Mouse (Mus musculus) ES-Bruce4 (cell line): Measurements from ENCODE around the gene Tmem216. TPM values are rescaled to one million over a fixed set of nuclear protein-coding genes. Genes with fewer than 3 reads are reported as not detected.
"Not testable (repeated sequence)": the region's sequence is repeated elsewhere in the genome, so short reads cannot be mapped to it uniquely, and the experiment has no call there.

Experiments used
- H3K27ac ChIP-seq: 2 replicates; pipeline ENCODE4 v1.5.1; 2012; ENCODE audit warnings: low read length, inconsistent platforms; ENCODE audit not compliant: insufficient read depth
- H3K27me3 ChIP-seq: 2 replicates; pipeline ENCODE4 v1.6.1; 2012; ENCODE audit warnings: mild to moderate bottlenecking, low read length, inconsistent platforms; ENCODE audit not compliant: control insufficient read depth, poor library complexity, insufficient read depth, severe bottlenecking
- H3K36me3 ChIP-seq: 2 replicates; pipeline ENCODE4 v1.6.1; 2012; ENCODE audit warnings: inconsistent platforms, mild to moderate bottlenecking, low read length, moderate library complexity; ENCODE audit not compliant: control insufficient read depth, poor library complexity, insufficient read depth, severe bottlenecking
- H3K4me1 ChIP-seq: one replicate; pipeline ENCODE4 v1.8.1; 2011; ENCODE audit warnings: low read length; ENCODE audit not compliant: control insufficient read depth, insufficient read depth
- H3K4me3 ChIP-seq: 2 replicates; pipeline ENCODE4 v1.5.1; 2011; ENCODE audit warnings: low read depth, mild to moderate bottlenecking, low read length
- H3K9ac ChIP-seq: 2 replicates; pipeline ENCODE4 v1.6.1; 2012; ENCODE audit warnings: low read depth, mild to moderate bottlenecking, inconsistent platforms; ENCODE audit not compliant: poor library complexity, severe bottlenecking
- H3K9me3 ChIP-seq: replicated peaks from 2 replicates; pipeline ENCODE4 v1.6.1; 2012; ENCODE audit warnings: mild to moderate bottlenecking, low read length, inconsistent platforms; ENCODE audit not compliant: control insufficient read depth, poor library complexity, insufficient read depth, severe bottlenecking
- CTCF ChIP-seq: IDR thresholded peaks from one replicate; pipeline ENCODE4 v1.8.1; 2011; ENCODE audit warnings: low read depth, low read length
- EP300 ChIP-seq: IDR thresholded peaks from 2 replicates; pipeline ENCODE4 v1.6.1; 2011; ENCODE audit warnings: low read depth, low read length; ENCODE audit not compliant: insufficient read depth
- POLR2A ChIP-seq: IDR thresholded peaks from one replicate; pipeline ENCODE4 v1.8.1; 2011; ENCODE audit warnings: low read length; ENCODE audit not compliant: insufficient read depth
- polyA plus RNA-seq: library from polyadenylated mRNA; stranded (reverse); fragments of >200 nt; gene quantifications from 2 replicates; pipeline ENCODE4 v1.2.4, GENCODE M21; 2011; ENCODE audit warnings: low read depth; ENCODE audit not compliant: missing spikeins, insufficient read depth, insufficient read length

Tmem216 gene
- polyA plus RNA-seq, 1 experiment: 12.2 TPM

DNA sequence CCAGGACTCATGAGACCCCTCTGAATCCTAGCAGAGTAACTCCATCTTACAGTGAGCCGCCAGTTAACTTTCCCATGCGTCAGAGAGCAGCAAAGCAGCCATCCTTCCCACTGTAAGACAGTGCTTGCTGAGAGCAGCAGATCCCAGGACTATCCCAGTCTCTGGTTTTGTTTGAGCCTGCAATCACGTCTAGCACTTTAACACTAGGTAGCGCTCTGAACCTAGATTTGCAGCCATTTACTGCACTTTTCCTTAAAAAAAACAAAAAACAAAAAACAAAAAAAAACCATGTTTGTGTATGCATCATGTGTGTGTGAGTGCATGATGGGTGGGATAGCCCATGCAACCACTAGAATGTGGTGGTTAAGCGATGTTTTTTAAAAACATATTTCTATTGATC lies 4.1 kb upstream of the Tmem216 start:
- H3K4me1 ChIP-seq: peaks cover 2% of the 10 kb centered on the region
- no peak overlapping the region for H3K4me3 ChIP-seq
- no peak overlapping the region for H3K9ac ChIP-seq
- H3K27ac ChIP-seq: no peak overlapping the region
- H3K36me3 ChIP-seq: no peaks in the 10 kb centered on the region
- H3K27me3 ChIP-seq: no peaks in the 10 kb centered on the region
- TF ChIP-seq EP300: no peak
- TF ChIP-seq CTCF: no peak
- no peak for TF ChIP-seq POLR2A
- no peaks in the 10 kb centered on the region for H3K9me3 ChIP-seq

DNA sequence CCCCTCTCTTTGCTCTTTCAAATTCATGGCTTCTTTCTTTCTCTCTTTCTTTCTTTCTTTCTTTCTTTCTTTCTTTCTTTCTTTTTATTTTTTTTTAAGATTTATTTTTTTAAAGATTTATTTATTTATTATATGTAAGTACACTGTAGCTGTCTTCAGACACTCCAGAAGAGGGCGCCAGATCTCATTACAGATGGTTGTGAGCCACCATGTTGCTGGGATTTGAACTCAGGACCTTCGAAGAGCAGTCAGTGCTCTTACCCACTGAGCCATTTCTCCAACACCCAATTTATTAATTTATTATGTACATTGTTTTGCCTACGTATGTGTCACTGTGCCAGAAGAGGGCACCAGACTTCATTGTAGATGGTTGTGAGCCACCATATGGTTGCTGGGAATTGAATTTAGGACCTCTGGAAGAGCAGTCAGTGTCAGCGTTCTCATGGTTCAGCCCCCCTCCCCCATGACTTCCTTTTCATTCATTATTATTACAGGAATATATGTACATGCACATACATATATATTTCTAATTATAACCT lies 1.9 kb upstream of the Tmem216 start:
- not testable (repeated sequence) for H3K4me1 ChIP-seq, H3K4me3 ChIP-seq, H3K9me3 ChIP-seq, H3K27me3 ChIP-seq, H3K36me3 ChIP-seq, H3K27ac ChIP-seq, H3K9ac ChIP-seq

DNA sequence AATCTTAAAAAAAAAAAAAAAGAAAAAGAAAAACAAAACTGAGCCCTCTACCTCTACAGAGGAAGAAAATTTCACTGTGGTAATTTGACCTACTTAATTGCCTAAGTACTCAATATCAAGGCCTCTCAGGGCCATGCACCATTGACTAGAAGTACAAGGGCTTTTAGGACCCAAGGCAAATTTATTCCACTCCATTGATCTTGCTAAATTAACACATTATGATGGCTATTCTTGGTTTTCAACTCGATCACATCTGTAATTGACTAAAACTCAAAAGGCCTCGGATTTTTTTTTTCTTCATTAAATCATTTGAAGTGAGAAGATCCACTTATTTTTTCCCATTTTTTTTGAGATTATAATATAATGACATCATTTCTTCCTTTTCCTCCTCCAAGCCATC lies 1.4 kb upstream of the Tmem216 start:
- Histone ChIP-seq H3K27me3 (no peaks in the 10 kb centered on the region), H3K27ac (no peak overlapping the region), H3K9me3 (no peaks in the 10 kb centered on the region), H3K4me1 (peaks cover 2% of the 10 kb centered on the region), H3K9ac (no peak overlapping the region), H3K4me3 (no peak overlapping the region), H3K36me3 (no peaks in the 10 kb centered on the region)
- TF ChIP-seq CTCF (no peak), EP300 (no peak), POLR2A (no peak)

DNA sequence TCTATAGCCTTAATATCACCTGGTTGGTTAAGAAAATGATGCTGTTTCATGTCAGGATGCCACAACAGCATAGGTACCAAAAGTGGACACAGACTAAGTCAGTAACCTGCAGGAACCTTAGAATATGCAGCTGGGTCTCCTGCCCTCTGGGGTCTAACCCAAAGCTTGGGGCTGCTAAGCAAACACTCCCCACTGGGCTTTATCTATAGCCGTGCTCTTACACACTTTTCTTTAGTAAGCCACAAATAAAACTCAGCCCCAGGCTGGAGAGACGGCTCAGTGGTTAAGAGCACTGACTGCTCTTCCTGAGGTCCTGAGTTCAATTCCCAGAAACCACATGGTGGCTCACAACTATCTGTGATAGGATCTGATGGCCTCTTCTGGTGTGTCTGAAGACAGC lies 963 bp upstream of the Tmem216 start:
- H3K4me1 ChIP-seq: peaks cover 2% of the 10 kb centered on the region
- H3K9ac ChIP-seq: no peak overlapping the region
- H3K4me3 ChIP-seq: no peak overlapping the region
- H3K9me3 ChIP-seq: no peaks in the 10 kb centered on the region
- no peaks in the 10 kb centered on the region; the same call in 1 of the 2 replicates for H3K36me3 ChIP-seq
- TF ChIP-seq CTCF (no peak), EP300 (no peak), POLR2A (no peak)
- H3K27ac ChIP-seq: no peak overlapping the region
- no peaks in the 10 kb centered on the region for H3K27me3 ChIP-seq

DNA sequence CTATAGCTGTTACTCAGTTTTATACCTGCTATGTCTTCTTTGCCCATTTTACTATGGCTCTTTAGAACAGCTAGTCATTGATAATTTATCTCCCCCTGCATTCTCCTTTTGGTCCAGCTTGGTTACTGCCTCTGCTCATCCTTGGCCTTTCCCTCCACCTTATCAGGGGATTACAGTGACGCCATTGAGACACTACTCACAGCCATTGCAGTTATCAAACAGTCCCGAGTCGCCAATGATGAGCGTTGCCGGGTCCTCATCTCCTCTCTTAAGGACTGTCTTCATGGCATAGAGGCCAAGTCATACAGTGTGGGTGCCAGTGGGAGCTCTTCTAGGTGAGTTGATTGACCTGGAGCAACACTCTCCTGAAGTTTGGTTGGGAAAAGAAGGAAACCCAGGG lies 16.6 kb downstream of the Tmem216 start:
- H3K4me1 ChIP-seq: no peaks in the 10 kb centered on the region
- H3K9me3 ChIP-seq: no peaks in the 10 kb centered on the region
- H3K9ac ChIP-seq: no peak overlapping the region
- H3K36me3 ChIP-seq: peaks cover 76% of the 10 kb centered on the region
- TF ChIP-seq CTCF: no peak
- H3K27ac ChIP-seq: no peak overlapping the region
- H3K27me3 ChIP-seq: no peaks in the 10 kb centered on the region
- H3K4me3 ChIP-seq: no peak overlapping the region

DNA sequence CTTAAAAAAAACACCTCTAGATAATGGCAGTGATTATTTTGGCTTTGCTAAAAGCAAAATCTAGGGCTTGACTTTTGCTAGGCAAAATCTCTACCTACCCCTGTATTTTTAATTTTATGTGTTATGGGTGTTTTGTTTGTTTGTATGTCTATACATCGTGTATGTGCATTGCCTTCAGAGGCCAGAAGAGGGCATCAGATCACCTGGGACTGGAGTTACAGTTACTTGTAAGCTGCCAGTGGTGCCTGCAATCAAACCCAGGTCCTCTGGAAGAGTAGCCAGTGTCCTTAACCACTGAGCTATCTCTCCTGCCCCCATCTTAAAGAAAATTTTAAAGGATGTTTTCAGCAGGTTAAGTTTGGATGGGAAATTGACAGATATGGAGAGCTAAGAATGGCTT lies 26.0 kb downstream of the Tmem216 start:
- TF ChIP-seq CTCF: peak; percentile 6
- no peak for TF ChIP-seq POLR2A
- no peak overlapping the region for H3K4me3 ChIP-seq
- H3K27ac ChIP-seq: no peak overlapping the region
- no peaks in the 10 kb centered on the region for H3K4me1 ChIP-seq
- H3K9me3 ChIP-seq: no peaks in the 10 kb centered on the region
- no peaks in the 10 kb centered on the region for H3K27me3 ChIP-seq
- H3K36me3 ChIP-seq: peaks cover 42% of the 10 kb centered on the region
- no peak overlapping the region for H3K9ac ChIP-seq
